26 mouse cellular contexts compared by ENCODE assay signal in genomic region chr13:24096573-24096972, GRCm38 (mm10).
DNase-seq lines count a peak whose midpoint lies in the region; ATAC-seq and TF ChIP-seq lines count a peak whose summit lies in the region.
"Had no signal": no experiment of that assay in that cellular context is flagged by ENCODE, and none has a peak within 500 bp of the region (broad histone marks: within the 10 kb centered on the region; RNA-seq: fewer than 3 reads in every experiment).

No protein-coding gene starts in this region.

- DNase-seq in 416B (ENCODE audit: low read depth): peak; percentile 81
- no peak for DNase-seq in thymus, postnatal 25 days
- no peak for DNase-seq in lung, postnatal 14 days
- DNase-seq: adrenal gland, adult 8-10 months; adrenal gland, postnatal 14 days; adrenal gland, postnatal 36 days; B cell, adult 2 months; cerebellum, adult 11-12 months; cerebellum, adult 2 months; cerebellum, adult 9-10 months; cerebellum, postnatal 10 days; cerebellum, postnatal 25 days had no signal

- H3K4me1 ChIP-seq in embryonic fibroblast, embryonic 13.5 days (ENCODE audit: control insufficient read depth, insufficient read depth, low read length): peaks cover 8% of the 10 kb centered on the region
- H3K4me1 ChIP-seq in midbrain, embryonic 13.5 days (replicated peaks): 0 out of 2 replicates have a peak, but pooled peaks cover 3% of the 10 kb centered on the region
- H3K4me1 ChIP-seq: embryonic facial prominence, embryonic 10.5 days; embryonic facial prominence, embryonic 12.5 days; forebrain, embryonic 10.5 days had no signal

- no peaks in the 10 kb centered on the region for H3K79me2 ChIP-seq in C2C12 (ENCODE audit: control insufficient read depth, insufficient read depth)

- H3K4me3 ChIP-seq in C2C12 (ENCODE audit: insufficient read depth, poor library complexity, severe bottlenecking): no peak overlapping the region
- no peak overlapping the region for H3K4me3 ChIP-seq in embryonic fibroblast, embryonic 13.5 days (ENCODE audit: insufficient read depth, low read length)
- no peak overlapping the region for H3K4me3 ChIP-seq in midbrain, embryonic 13.5 days (replicated peaks)
- H3K4me3 ChIP-seq: embryonic facial prominence, embryonic 10.5 days; embryonic facial prominence, embryonic 12.5 days; erythroblast, embryonic 14.5 days; forebrain, embryonic 10.5 days; forebrain, embryonic 12.5 days had no signal

- H3K79me3 ChIP-seq in C2C12 (ENCODE audit: low read depth): no peaks in the 10 kb centered on the region

- H3K9ac ChIP-seq in midbrain, embryonic 13.5 days (replicated peaks): no peak overlapping the region
- H3K9ac ChIP-seq: embryonic facial prominence, embryonic 12.5 days; forebrain, embryonic 12.5 days had no signal

- H3K4me2 ChIP-seq in midbrain, embryonic 13.5 days (replicated peaks): no peak overlapping the region
- H3K4me2 ChIP-seq: embryonic facial prominence, embryonic 12.5 days; forebrain, embryonic 12.5 days had no signal

- WGBS in midbrain, embryonic 13.5 days: 72% methylated on average over 6 of the region's 6 CpGs

- no peaks in the 10 kb centered on the region for H3K36me3 ChIP-seq in C2C12 (ENCODE audit: control insufficient read depth, insufficient read depth)
- no peaks in the 10 kb centered on the region for H3K36me3 ChIP-seq in midbrain, embryonic 13.5 days
- H3K36me3 ChIP-seq: embryonic facial prominence, embryonic 10.5 days; embryonic facial prominence, embryonic 12.5 days; forebrain, embryonic 12.5 days had no signal

- TF ChIP-seq CTCF in C2C12 (IDR thresholded peaks at IDR 0.05; ENCODE audit: control insufficient read depth, insufficient read depth, insufficient read length): no peak
- TF ChIP-seq CTCF in embryonic fibroblast, embryonic 13.5 days (IDR thresholded peaks at IDR 0.05; ENCODE audit: borderline replicate concordance, insufficient read depth, low read length): no peak

- no peaks in the 10 kb centered on the region for H3K27me3 ChIP-seq in C2C12 (ENCODE audit: control insufficient read depth, insufficient read depth, insufficient read length)
- H3K27me3 ChIP-seq in midbrain, embryonic 13.5 days: no peaks in the 10 kb centered on the region
- H3K27me3 ChIP-seq: embryonic facial prominence, embryonic 12.5 days; forebrain, embryonic 12.5 days; Patski had no signal

- H3K27ac ChIP-seq in embryonic fibroblast, embryonic 13.5 days (ENCODE audit: insufficient read depth, low read length): peak overlapping the region; percentile 60; the same call in 1 of the 2 replicates
- H3K27ac ChIP-seq in midbrain, embryonic 13.5 days: no peak overlapping the region
- H3K27ac ChIP-seq: embryonic facial prominence, embryonic 10.5 days; embryonic facial prominence, embryonic 12.5 days; forebrain, embryonic 10.5 days; forebrain, embryonic 12.5 days had no signal

- no peaks in the 10 kb centered on the region for H3K9me3 ChIP-seq in midbrain, embryonic 13.5 days
- H3K9me3 ChIP-seq: embryonic facial prominence, embryonic 10.5 days; embryonic facial prominence, embryonic 12.5 days; forebrain, embryonic 10.5 days; forebrain, embryonic 12.5 days had no signal

- TF ChIP-seq POLR2A in embryonic fibroblast, embryonic 13.5 days (IDR thresholded peaks at IDR 0.05; ENCODE audit: low read depth, low read length): no peak

- 0 out of 2 replicates have a peak, but pooled peaks have one; percentile 13 for ATAC-seq in megakaryocyte progenitor cell, adult 5-6 weeks (replicated peaks; ENCODE audit: poor library complexity)
- no peak for ATAC-seq in midbrain, embryonic 13.5 days
- ATAC-seq in inflammation-experienced regulatory T-cells, adult 6 months: no peak
- ATAC-seq: activated CD4-positive, CD25-positive, alpha-beta regulatory T cell, adult 4 months; forebrain, embryonic 14.5 days; forebrain, embryonic 16.5 days; Patski had no signal

- no peak overlapping the region for H3ac ChIP-seq in C2C12 (ENCODE audit: control insufficient read depth, insufficient read length, low read depth)

TF ChIP-seq in C2C12, 6 proteins besides CTCF, POLR2A, EP300 and RAD21:
- TF ChIP-seq MYOG (IDR thresholded peaks at IDR 0.05; ENCODE audit: control insufficient read depth, extremely low read depth, insufficient read length): no peak
- TF ChIP-seq MYOD1 (IDR thresholded peaks at IDR 0.05; ENCODE audit: control insufficient read depth, insufficient read length, low read depth): no peak
- peak; percentile 53 for TF ChIP-seq CEBPB (IDR thresholded peaks at IDR 0.05; ENCODE audit: low read depth)
